Mouse (Mus musculus) adrenal gland, postnatal 36 days (tissue): ENCODE results near the gene Zfp335. TPM values are rescaled to one million over a fixed set of nuclear protein-coding genes. Genes with fewer than 3 reads are reported as not detected.
"Not testable (repeated sequence)": the region's sequence is repeated elsewhere in the genome, so short reads cannot be mapped to it uniquely, and the experiment has no call there.

Experiments
- DNase-seq, 2 experiments: peaks; one replicate each; pipeline ENCODE4 v3.0.0; 2021; ENCODE audit warnings: mixed read lengths in 1 of 2
- total RNA-seq, 2 experiments: library from RNA; stranded (reverse); gene quantifications; 2 replicates each; pipeline ENCODE4 v1.2.3; 2021

The Zfp335 gene
- total RNA-seq, 2 experiments from 2014 or later, result 14.8 to 18.3 TPM

- no peak for DNase-seq
Measured at GRCm38 (mm10) chr2:164895885-164896284, 15.7 kb downstream of the Zfp335 start.

DNA sequence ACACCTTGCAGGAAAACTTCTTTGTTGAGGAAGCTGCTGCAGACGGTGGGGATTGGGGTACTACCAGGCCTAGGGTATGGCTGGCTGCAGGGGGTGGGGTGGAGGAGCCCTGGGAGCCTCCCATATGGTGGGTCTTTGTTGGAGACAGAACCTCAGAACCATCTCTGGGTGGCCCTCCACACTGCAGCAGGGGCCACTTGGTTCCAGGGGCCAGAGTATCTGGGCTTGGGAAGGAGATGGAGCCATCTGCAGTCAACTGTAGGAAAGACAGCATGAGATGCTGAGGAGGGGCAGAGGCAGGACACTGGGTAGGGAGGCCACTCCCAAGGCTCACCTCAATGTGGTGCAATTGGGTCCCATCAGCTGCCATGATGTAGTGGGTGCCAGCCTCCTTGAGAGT is 16.9 kb downstream of the Zfp335 start:
- no peak for DNase-seq

DNA sequence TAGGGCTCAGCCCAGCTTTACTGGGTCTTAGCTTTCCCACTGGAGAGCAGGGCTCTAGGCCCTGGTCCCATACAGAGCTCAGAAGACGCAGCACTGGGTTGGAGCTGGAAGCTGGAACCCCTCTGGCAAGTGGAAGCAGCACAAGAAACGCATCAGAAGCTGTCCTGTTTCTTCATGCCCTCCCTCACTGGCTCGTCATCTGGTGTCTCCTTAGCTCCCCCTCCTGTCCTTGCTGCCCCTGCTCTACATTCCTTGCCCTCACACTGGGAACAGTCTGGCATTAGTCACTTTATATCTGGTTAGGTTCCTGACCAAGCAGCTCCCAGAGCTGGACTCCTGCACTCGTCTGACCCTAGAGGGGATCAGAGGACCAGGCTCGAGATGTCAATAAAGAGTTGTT is 17.5 kb downstream of the Zfp335 start:
- peak in 1 of 2 experiments; percentile 60 for DNase-seq

- no peak for DNase-seq
Measured at GRCm38 (mm10) chr2:164892696-164893216, 18.8 kb downstream of the Zfp335 start.

GRCm38 (mm10) chr2:164891908-164892695 is 19.5 kb downstream of the Zfp335 start:
- DNase-seq, result no peak

DNA sequence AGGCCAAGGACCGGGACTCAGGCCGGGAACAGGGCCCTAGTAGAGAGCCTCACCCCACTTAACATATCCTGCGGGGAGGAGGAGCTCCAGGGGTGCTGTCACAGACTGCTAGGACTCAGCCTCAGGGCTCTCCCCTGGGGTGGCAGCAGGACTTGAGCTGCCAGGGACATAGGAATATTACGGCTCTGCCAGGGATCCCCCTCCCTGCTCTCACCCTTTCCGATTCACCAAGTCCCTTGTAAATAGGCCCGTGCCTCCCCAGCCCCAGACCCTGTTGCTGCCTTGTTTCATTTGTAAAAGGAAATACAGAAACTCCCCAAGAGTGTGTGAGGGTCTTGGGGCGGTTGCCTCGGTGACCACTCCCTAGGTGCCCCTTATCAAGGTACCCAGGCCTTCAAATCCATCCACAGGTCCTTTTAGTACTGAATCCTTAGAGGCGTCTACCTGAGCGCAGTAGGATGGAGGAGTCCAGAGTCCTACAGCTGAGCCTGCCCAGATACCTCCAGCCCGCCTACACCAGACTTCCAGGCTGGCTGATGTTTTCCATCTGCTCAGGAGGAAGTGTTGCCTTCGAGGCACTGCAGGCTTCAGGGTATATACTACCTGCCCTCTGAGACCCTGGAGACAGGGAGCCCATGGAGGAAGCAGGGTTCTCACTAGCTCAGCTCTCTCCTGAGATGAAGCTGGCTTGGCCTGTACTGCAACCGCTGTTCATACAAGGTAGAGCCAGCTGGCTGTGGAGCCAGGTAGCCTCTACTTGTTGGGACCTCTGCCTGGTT is 20.3 kb downstream of the Zfp335 start:
- DNase-seq, result no peak

- DNase-seq, result no peak
Measured at GRCm38 (mm10) chr2:164890411-164891049, 21.0 kb downstream of the Zfp335 start.

- no peak for DNase-seq
Measured at GRCm38 (mm10) chr2:164889960-164890359, 21.6 kb downstream of the Zfp335 start.

DNA sequence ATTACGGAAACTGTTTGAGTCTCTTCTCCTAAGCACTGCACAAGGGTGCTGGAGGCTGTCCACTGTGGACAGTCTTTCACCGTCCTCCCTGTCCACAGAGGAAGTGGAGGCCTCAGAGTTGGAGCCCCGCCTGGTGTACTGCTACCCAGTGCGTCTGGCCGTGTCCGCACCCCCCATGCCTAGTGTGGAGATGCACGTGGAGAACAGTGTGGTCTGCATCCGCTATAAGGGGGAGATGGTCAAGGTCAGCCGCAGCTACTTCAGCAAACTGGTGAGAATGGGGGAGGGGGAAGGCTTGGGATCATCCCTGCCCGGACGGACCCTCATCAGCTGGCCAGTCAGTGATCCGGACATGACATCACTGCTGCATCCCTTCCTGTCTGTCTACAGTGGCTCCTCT is 22.6 kb downstream of the Zfp335 start:
- no peak for DNase-seq

DNA sequence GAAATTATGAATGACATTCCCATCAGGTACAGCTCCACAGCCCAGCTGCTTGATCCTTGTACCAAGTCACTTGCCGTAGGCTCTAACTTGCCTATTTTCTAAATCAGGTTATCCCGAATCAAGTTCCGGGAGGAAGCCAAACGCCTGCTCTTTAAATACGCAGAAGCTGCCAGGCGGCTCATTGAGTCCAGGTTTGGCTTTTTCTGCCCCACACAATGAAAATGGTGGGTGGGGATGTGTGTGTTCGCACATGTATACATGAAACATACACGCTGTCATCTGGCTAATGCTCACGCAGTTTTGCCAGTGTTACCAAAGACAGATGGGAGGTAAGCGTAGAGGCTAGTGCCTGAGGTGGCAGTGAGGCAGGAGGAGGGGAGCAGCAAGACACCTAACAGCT is 24.9 kb downstream of the Zfp335 start:
- DNase-seq, result no peak

DNA sequence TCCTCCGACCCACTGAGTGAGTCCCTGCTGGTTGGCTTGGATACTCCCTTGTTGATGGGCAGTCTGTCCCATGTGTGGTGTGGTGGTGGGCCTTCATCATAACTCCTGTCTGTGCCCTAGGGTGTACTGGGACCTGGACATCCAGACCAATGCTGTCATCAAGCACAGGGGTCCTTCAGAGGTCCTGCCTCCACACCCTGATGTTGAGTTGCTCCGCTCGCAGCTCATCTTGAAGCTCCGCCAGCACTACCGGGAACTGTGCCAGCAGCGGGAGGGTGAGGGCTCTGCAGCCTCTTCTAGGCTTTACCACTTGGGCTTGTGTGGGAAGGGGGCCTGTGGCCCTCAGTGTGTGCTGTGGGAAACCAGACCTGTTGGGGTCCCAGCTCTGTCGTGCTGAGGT is 25.8 kb downstream of the Zfp335 start:
- DNase-seq, result peak; percentile 84 to 88

GRCm38 (mm10) chr2:164882619-164883018 is 28.9 kb downstream of the Zfp335 start:
- no peak for DNase-seq

GRCm38 (mm10) chr2:164879568-164880277 is 31.8 kb downstream of the Zfp335 start:
- peak; percentile 94 to 96 for DNase-seq

DNA sequence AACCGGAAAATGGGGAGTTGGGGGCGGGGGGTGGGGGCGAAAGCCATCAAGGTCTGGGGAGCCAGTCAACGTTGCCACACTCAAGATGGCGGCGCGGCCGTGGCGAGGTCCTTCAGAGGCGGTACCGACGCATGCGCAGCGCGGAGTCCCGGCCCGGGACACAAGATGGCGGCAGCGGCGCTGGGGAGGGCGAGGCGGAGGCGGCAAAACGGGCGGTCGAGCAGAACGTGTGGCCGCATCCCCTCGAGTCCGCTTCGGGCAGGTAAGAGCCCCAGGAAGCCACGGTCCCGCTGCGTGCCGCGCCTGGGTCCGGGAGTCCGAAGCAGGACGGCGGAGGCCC is 32.4 kb downstream of the Zfp335 start, which contains the start of gene Pcif1:
TSS of gene Pcif1 (plus strand) at position 77 of the 340 bp plus-strand sequence.
- peak; percentile 91 to 93 for DNase-seq

GRCm38 (mm10) chr2:164878509-164879227 is 32.9 kb downstream of the Zfp335 start:
- peak; percentile 54 to 73 for DNase-seq

DNA sequence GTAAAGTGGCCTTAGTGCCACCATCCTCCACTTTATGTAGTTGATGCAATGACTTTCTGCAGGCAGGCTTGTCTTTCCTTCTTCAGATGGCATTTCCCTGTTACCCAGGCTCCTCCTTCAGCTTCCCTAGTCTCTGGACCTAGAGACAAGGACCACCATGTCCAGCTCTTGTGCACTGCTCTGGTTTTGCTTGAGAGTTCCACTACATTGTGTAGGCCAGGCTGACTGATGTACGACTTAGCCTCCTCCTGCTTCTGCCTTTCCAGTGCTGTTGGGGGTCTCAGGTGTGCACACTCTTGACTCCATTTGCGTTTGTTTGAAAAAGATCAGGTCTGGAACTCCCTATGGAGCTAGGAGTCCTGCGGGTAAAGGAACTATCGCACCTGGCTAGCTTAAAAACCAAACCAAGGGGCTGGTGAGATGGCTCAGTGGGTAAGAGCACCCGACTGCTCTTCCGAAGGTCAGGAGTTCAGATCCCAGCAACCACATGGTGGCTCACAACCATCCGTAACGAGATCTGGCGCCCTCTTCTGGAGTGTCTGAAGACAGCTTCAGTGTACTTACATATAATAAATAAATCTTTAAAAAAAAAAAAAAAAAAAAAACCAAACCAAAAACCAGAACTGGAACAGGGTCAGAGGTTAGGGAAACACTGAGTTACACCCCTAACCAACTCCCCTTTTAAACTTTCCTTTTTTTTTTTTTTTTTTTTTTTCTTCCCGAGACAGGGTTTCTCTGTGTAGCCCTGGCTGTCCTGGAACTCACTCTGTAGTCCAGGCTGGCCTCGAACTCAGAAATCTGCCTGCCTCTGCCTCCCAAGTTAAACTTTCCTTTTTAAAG is 34.0 kb downstream of the Zfp335 start:
- DNase-seq, result not testable (repeated sequence)

DNA sequence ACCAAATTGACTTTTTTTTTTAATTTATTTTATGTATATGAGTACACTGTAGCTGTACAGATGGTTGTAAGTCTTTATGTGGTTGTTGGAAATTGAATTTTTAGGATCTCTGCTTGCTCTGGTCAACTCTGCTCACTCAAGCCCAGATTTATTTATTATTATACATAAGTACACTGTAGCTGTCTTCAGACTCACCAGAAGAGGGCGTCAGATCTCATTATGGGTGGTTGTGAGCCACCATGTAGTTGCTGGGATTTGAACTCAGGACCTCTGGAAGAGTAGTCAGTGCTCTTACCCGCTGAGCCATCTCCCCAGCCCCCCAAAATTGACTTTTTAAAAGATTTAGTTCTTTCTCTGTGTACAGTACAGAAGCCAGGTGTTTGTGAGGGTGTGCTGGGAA is 35.9 kb downstream of the Zfp335 start:
- not testable (repeated sequence) for DNase-seq

- peak in 1 of 2 experiments; percentile 36 for DNase-seq
Measured at GRCm38 (mm10) chr2:164874239-164874769, 37.3 kb downstream of the Zfp335 start.

DNA sequence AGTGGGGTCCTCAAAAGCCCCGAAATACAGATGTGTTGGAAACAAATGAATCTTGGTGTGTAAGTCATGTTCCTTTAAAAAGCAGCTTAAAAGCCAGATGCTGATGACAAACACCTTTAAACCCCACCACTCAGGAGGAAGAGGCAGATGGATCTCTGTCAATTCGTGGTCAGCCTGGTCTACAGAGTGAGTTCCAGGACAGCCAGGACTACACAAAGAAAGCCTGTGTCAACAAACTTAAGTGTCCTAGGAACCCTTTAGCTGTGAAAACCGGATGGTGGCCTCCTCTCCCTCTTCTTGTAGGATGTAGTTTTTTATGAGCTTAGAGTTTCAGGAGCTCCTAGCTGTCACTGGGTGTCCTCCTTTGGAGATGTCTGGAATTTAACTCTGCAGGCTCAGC is 37.9 kb downstream of the Zfp335 start:
- no peak for DNase-seq
